Mouse (Mus musculus) midbrain, postnatal 0 days (tissue): ENCODE results near the gene Adamts4. TPM values are rescaled to one million over a fixed set of nuclear protein-coding genes. Genes with fewer than 3 reads are reported as not detected.
"Not testable (repeated sequence)": the region's sequence is repeated elsewhere in the genome, so short reads cannot be mapped to it uniquely, and the experiment has no call there.

ENCODE experiments used
- ATAC-seq: fragments of 200-750 bp; cut with Nextera tagmentation; 2 replicates; pipeline ENCODE4 v1.8.0; 2017; ENCODE audit warnings: moderate number of reproducible peaks, mild to moderate bottlenecking, moderate TSS enrichment, moderate library complexity; ENCODE audit not compliant: low FRiP score
- DNase-seq: peaks from one replicate; pipeline ENCODE4 v3.0.0-alpha.2; 2015; ENCODE audit warnings: low spot score
- H3K27ac ChIP-seq: fragments of 300-500 bp; sonication (generic); 2 replicates; pipeline ENCODE4 v1.5.1; 2014; ENCODE audit warnings: low read depth, mild to moderate bottlenecking, low read length, mixed read lengths
- H3K27me3 ChIP-seq: fragments of 300-500 bp; sonication (generic); 2 replicates; pipeline ENCODE4 v1.6.1; 2014; ENCODE audit warnings: low read length, control low read depth, mixed read lengths; ENCODE audit not compliant: insufficient read depth
- H3K36me3 ChIP-seq: fragments of 300-500 bp; sonication (generic); 2 replicates; pipeline ENCODE4 v1.6.1; 2014; ENCODE audit warnings: low read length, control low read depth, mixed read lengths; ENCODE audit not compliant: insufficient read depth
- H3K4me1 ChIP-seq: fragments of 300-500 bp; sonication (generic); 2 replicates; pipeline ENCODE4 v1.6.1; 2014; ENCODE audit warnings: mild to moderate bottlenecking, control low read depth, antibody characterized with exemption, low read length, mixed read lengths; ENCODE audit not compliant: insufficient read depth
- H3K4me2 ChIP-seq: fragments of 300-500 bp; sonication (generic); 2 replicates; pipeline ENCODE4 v1.6.1; 2014; ENCODE audit warnings: low read depth, mild to moderate bottlenecking, low read length, mixed read lengths; ENCODE audit not compliant: poor library complexity, severe bottlenecking
- H3K4me3 ChIP-seq: fragments of 300-500 bp; sonication (generic); 2 replicates; pipeline ENCODE4 v1.5.1; 2014; ENCODE audit warnings: low read depth, mild to moderate bottlenecking, low read length, moderate library complexity
- H3K9ac ChIP-seq: fragments of 300-500 bp; sonication (generic); replicated peaks from 2 replicates; pipeline ENCODE4 v1.6.1; 2014; ENCODE audit warnings: mild to moderate bottlenecking, low read length, moderate library complexity, mixed read lengths; ENCODE audit not compliant: poor library complexity, severe bottlenecking
- H3K9me3 ChIP-seq: fragments of 300-500 bp; sonication (generic); 2 replicates; pipeline ENCODE4 v1.6.1; 2016; ENCODE audit warnings: low read length, control low read depth
- CTCF ChIP-seq: IDR thresholded peaks from 2 replicates; pipeline ENCODE4 v1.5.1; 2016; ENCODE audit warnings: antibody characterized with exemption, mild to moderate bottlenecking
- whole genome bisulfite sequencing: fragments of 180-500 bp; shearing (Covaris S2); extraction: QIAGEN DNeasy Blood & Tissue Kit; methylation state at CpG from one replicate; pipeline ENCODE4 v1.1.7; 2014; 5-methylcytosine and 5-hydroxymethylcytosine counted together
- polyA plus RNA-seq: library from polyadenylated mRNA; unstranded; fragments of >200 nt; fragmentation: Nextera tagmentation; extraction: Ambion mirVana; gene quantifications from 2 replicates; pipeline ENCODE4 v1.2.1, GENCODE M21; 2015
- total RNA-seq: library from RNA; depleted of rRNA; stranded (reverse); fragments of >200 nt; gene quantifications from 2 replicates; pipeline ENCODE4 v1.2.3, GENCODE M21; 2014; rRNA removed

Gene Adamts4
- total and polyA plus RNA-seq, 2 experiments from 2014 or later, result 4.2 to 8.2 TPM

DNA sequence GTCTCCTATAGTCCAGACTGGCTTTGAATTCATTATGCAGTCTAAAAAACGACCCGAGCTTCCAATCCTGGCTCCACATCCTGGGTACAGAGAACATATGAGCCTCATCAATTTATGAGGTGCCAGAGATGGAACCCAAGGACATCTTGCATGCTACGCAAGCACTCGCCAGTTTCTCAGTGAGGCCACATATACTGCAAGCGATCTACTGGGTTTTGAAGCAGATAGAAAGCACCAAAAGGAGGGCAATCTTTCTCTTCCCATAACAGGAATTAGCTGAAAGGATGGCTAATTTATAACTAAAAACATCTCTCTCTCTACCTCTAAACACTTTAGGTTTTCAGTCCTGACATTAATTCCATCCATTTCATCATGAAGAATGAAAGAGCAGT is 43.7 kb downstream of the Adamts4 start:
- Histone ChIP-seq H3K9ac (peak overlapping the region; percentile 94), H3K4me3 (peak overlapping the region; percentile 66), H3K36me3 (0 out of 2 replicates have a peak, but pooled peaks cover 5% of the 10 kb centered on the region), H3K27me3 (peaks cover 12% of the 10 kb centered on the region), H3K4me1 (no peaks in the 10 kb centered on the region), H3K4me2 (peak overlapping the region; percentile 68), H3K9me3 (no peaks in the 10 kb centered on the region), H3K27ac (peak overlapping the region; percentile 93)
- no peak for TF ChIP-seq CTCF
- ATAC-seq, result no peak
- DNase-seq, result no peak
- 43% methylated on average over 5 of the region's 5 CpGs for WGBS

DNA sequence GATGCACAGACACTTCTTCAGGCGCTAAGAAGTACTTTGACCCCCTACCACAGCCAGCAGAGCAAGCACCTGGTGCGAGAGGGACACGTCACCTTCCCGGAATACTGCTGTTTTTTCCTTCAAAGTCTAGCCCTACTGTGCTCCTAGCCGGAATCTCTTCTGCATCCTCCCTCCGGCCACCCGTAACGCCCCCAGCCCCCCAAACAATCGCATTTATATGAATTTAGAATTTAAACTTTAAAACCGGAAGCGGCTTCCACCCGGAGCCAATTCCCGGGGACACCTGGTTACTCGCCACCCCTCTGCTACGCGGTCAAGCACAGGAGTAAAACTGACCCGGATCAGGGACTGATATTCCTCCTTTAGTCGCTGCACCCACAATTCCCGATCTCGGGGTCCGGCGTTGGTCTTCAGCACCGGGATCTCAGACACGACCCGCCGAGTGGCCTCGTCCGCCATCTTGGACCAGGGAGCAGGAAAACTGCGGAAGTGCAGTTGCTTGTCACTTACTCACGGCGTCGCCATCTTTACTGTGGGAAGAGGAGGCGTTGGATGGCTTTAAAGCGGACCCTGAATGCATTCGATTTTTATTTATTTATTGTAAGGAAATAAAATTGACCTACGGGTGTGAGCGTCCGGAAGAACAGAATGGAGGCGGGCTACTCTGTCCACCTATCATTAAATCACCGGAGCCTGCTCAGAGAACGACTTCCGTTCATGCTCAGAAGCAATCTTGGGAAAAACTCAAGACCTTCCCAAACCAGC is 44.3 kb downstream of the Adamts4 start, which contains the start of gene Ufc1:
Ufc1 (minus strand) TSS at position 727 of the 765 bp plus-strand sequence.
- peak within 1 kb of the TSS; percentile 93 for H3K27ac ChIP-seq
- TF ChIP-seq CTCF, result peak; percentile 58
- peak; percentile 75 for ATAC-seq
- peak; percentile 95 for DNase-seq
- peak within 1 kb of the TSS; percentile 68 for H3K4me2 ChIP-seq
- no peaks in the 10 kb centered on the region for H3K36me3 ChIP-seq
- H3K4me1 ChIP-seq, result no peaks in the 10 kb centered on the region
- H3K27me3 ChIP-seq, result peaks cover 12% of the 10 kb centered on the region
- H3K9ac ChIP-seq, result peak within 1 kb of the TSS; percentile 94
- WGBS, result under 1% methylated on average over 42 of the region's 42 CpGs
- H3K9me3 ChIP-seq, result no peaks in the 10 kb centered on the region
- peak within 1 kb of the TSS; percentile 66 for H3K4me3 ChIP-seq

- Histone ChIP-seq H3K27ac (peak overlapping the region; percentile 93), H3K9me3 (no peaks in the 10 kb centered on the region), H3K4me3 (peak overlapping the region; percentile 66), H3K9ac (peak overlapping the region; percentile 94), H3K4me2 (peak overlapping the region; percentile 68), H3K27me3 (peaks cover 12% of the 10 kb centered on the region), H3K4me1 (no peaks in the 10 kb centered on the region), H3K36me3 (no peaks in the 10 kb centered on the region)
- DNase-seq, result no peak
- TF ChIP-seq CTCF, result no peak
- peak; percentile 13; the same call in 1 of the 2 replicates for ATAC-seq
- 16% methylated on average over 3 of the region's 3 CpGs for WGBS
These were observed 44.8 kb downstream of the Adamts4 start for GRCm38 (mm10) chr1:171295063-171295402.

- Histone ChIP-seq H3K9me3 (no peaks in the 10 kb centered on the region), H3K36me3 (no peaks in the 10 kb centered on the region), H3K4me1 (no peaks in the 10 kb centered on the region), H3K4me3 (no peak overlapping the region), H3K9ac (no peak overlapping the region), H3K4me2 (no peak overlapping the region), H3K27me3 (peaks cover 12% of the 10 kb centered on the region), H3K27ac (no peak overlapping the region)
- 70% methylated on average over 3 of the region's 3 CpGs for WGBS
- DNase-seq (no peak), ATAC-seq (no peak)
- no peak for TF ChIP-seq CTCF
These were observed 48.0 kb downstream of the Adamts4 start for GRCm38 (mm10) chr1:171298226-171298625.

- not testable (repeated sequence) for DNase-seq, H3K27me3 ChIP-seq, H3K9me3 ChIP-seq, H3K9ac ChIP-seq, ATAC-seq, H3K27ac ChIP-seq, H3K36me3 ChIP-seq, H3K4me1 ChIP-seq, H3K4me3 ChIP-seq, H3K4me2 ChIP-seq
- 66% methylated on average over 5 of the region's 5 CpGs for WGBS
These were observed 55.9 kb downstream of the Adamts4 start for GRCm38 (mm10) chr1:171306157-171306556.

DNA sequence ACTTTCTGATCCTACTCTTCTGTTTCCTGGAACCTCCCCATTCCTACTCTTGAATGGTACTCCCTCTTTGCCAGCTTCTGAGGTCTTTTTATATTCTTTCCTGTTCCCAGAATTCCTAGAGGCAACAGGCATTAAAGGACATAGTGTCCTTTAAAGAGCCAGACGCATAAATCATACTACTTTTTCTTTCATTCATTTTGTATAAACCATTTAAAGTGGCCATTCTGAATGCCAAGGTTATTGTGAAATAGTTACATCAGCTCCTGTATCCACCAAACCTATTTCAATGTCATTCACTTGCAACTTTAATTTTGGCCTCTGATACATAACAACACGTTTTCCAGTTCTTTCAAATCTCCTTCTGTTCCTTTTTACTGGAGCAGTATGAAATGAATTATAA is 59.1 kb downstream of the Adamts4 start:
- ATAC-seq (no peak), DNase-seq (no peak)
- Histone ChIP-seq H3K36me3 (no peaks in the 10 kb centered on the region), H3K9ac (no peak overlapping the region), H3K4me2 (no peak overlapping the region), H3K4me3 (no peak overlapping the region), H3K4me1 (no peaks in the 10 kb centered on the region), H3K27ac (no peak overlapping the region), H3K27me3 (no peaks in the 10 kb centered on the region), H3K9me3 (no peaks in the 10 kb centered on the region)
- whole genome bisulfite sequencing, result 63% methylated on average over 2 of the region's 2 CpGs
- no peak for TF ChIP-seq CTCF

Other genes starting within 250 kb of the Adamts4 start
- gene Fcgr4, start 231.5 kb upstream of the Adamts4 start, total RNA-seq, result 0.57 TPM in 1 of 2 replicates, not detected in the other
- gene Fcgr4, start 231.5 kb upstream of the Adamts4 start, polyA plus RNA-seq, result 0.25 and 0.48 TPM in 2 replicates
- gene Fcgr3, start 185.5 kb upstream of the Adamts4 start, total RNA-seq, result 18.1 and 19.8 TPM in 2 replicates
- gene Fcgr3, start 185.5 kb upstream of the Adamts4 start, polyA plus RNA-seq, result 12.8 and 14.2 TPM in 2 replicates
- 0.38 and 1.5 TPM in 2 replicates for gene Cfap126, start 136.5 kb upstream of the Adamts4 start, total RNA-seq
- gene Cfap126, start 136.5 kb upstream of the Adamts4 start, polyA plus RNA-seq, result 6.0 and 8.1 TPM in 2 replicates
- gene Sdhc, start 99.8 kb upstream of the Adamts4 start, total RNA-seq, result 263 TPM in 2 replicates
- 313 and 326 TPM in 2 replicates for gene Sdhc, start 99.8 kb upstream of the Adamts4 start, polyA plus RNA-seq
- gene Mpz, start 99.7 kb upstream of the Adamts4 start, total RNA-seq, result 0.49 and 0.90 TPM in 2 replicates
- gene Mpz, start 99.7 kb upstream of the Adamts4 start, polyA plus RNA-seq, result 0.63 and 0.67 TPM in 2 replicates
- gene Pcp4l1, start 54.2 kb upstream of the Adamts4 start, total RNA-seq, result 16.9 and 22.1 TPM in 2 replicates
- gene Pcp4l1, start 54.2 kb upstream of the Adamts4 start, polyA plus RNA-seq, result 24.1 and 29.1 TPM in 2 replicates
- gene Nr1i3, start 36.5 kb upstream of the Adamts4 start, total RNA-seq, result 0.11 TPM in 1 of 2 replicates, not detected in the other
- gene Nr1i3, start 36.5 kb upstream of the Adamts4 start, polyA plus RNA-seq, result 0.19 and 0.23 TPM in 2 replicates
- 49.8 and 57.6 TPM in 2 replicates for gene Tomm40l, start 27.9 kb upstream of the Adamts4 start, total RNA-seq
- 33.9 and 44.6 TPM in 2 replicates for gene Tomm40l, start 27.9 kb upstream of the Adamts4 start, polyA plus RNA-seq
- 3.7 TPM in 1 of 2 replicates, not detected in the other for gene Apoa2, start 25.4 kb upstream of the Adamts4 start, total RNA-seq
- gene Apoa2, start 25.4 kb upstream of the Adamts4 start, polyA plus RNA-seq, result 5.2 and 7.2 TPM in 2 replicates
- gene Fcer1g, start 16.1 kb upstream of the Adamts4 start, total RNA-seq, result 21.3 and 25.9 TPM in 2 replicates
- gene Fcer1g, start 16.1 kb upstream of the Adamts4 start, polyA plus RNA-seq, result 30.5 and 31.1 TPM in 2 replicates
- gene Ndufs2, start 967 bp downstream of the Adamts4 start, total RNA-seq, result 224 and 230 TPM in 2 replicates
- 221 and 244 TPM in 2 replicates for gene Ndufs2, start 967 bp downstream of the Adamts4 start, polyA plus RNA-seq
- 77.0 and 94.9 TPM in 2 replicates for gene B4galt3, start 19.9 kb downstream of the Adamts4 start, total RNA-seq
- 109 and 110 TPM in 2 replicates for gene B4galt3, start 19.9 kb downstream of the Adamts4 start, polyA plus RNA-seq
- 36.5 and 45.9 TPM in 2 replicates for gene Ppox, start 30.8 kb downstream of the Adamts4 start, total RNA-seq
- gene Ppox, start 30.8 kb downstream of the Adamts4 start, polyA plus RNA-seq, result 31.3 and 32.6 TPM in 2 replicates
- gene Usp21, start 37.6 kb downstream of the Adamts4 start, total RNA-seq, result 59.5 and 65.9 TPM in 2 replicates
- gene Usp21, start 37.6 kb downstream of the Adamts4 start, polyA plus RNA-seq, result 81.0 and 82.6 TPM in 2 replicates
- gene Ufc1, start 44.6 kb downstream of the Adamts4 start, total RNA-seq, result 83.7 and 87.9 TPM in 2 replicates
- gene Ufc1, start 44.6 kb downstream of the Adamts4 start, polyA plus RNA-seq, result 128 and 132 TPM in 2 replicates
- gene Dedd, start 78.7 kb downstream of the Adamts4 start, total RNA-seq, result 29.8 and 42.1 TPM in 2 replicates
- 38.9 and 40.3 TPM in 2 replicates for gene Dedd, start 78.7 kb downstream of the Adamts4 start, polyA plus RNA-seq
- 42.5 and 44.0 TPM in 2 replicates for gene Nit1, start 95.2 kb downstream of the Adamts4 start, total RNA-seq
- 45.2 and 46.6 TPM in 2 replicates for gene Nit1, start 95.2 kb downstream of the Adamts4 start, polyA plus RNA-seq
- gene Pfdn2, start 95.2 kb downstream of the Adamts4 start, total RNA-seq, result 17.3 and 18.4 TPM in 2 replicates
- 139 and 155 TPM in 2 replicates for gene Pfdn2, start 95.2 kb downstream of the Adamts4 start, polyA plus RNA-seq
- 4.0 and 4.5 TPM in 2 replicates for gene Klhdc9, start 110.4 kb downstream of the Adamts4 start, total RNA-seq
- gene Klhdc9, start 110.4 kb downstream of the Adamts4 start, polyA plus RNA-seq, result 6.3 and 6.4 TPM in 2 replicates
- gene Nectin4, start 119.7 kb downstream of the Adamts4 start, total RNA-seq, result 4.7 and 9.3 TPM in 2 replicates
- gene Nectin4, start 119.7 kb downstream of the Adamts4 start, polyA plus RNA-seq, result 4.8 TPM in 2 replicates
- 0.82 and 1.1 TPM in 2 replicates for gene Arhgap30, start 138.5 kb downstream of the Adamts4 start, total RNA-seq
- gene Arhgap30, start 138.5 kb downstream of the Adamts4 start, polyA plus RNA-seq, result 0.75 and 0.81 TPM in 2 replicates
- gene Usf1, start 160.9 kb downstream of the Adamts4 start, total RNA-seq, result 134 and 156 TPM in 2 replicates
- 160 and 167 TPM in 2 replicates for gene Usf1, start 160.9 kb downstream of the Adamts4 start, polyA plus RNA-seq
- not detected in 2 replicates for gene Tstd1, start 168.5 kb downstream of the Adamts4 start, total RNA-seq
- 3.1 and 3.9 TPM in 2 replicates for gene Tstd1, start 168.5 kb downstream of the Adamts4 start, polyA plus RNA-seq
- 6.6 and 9.2 TPM in 2 replicates for gene F11r, start 187.1 kb downstream of the Adamts4 start, total RNA-seq
- gene F11r, start 187.1 kb downstream of the Adamts4 start, polyA plus RNA-seq, result 7.6 and 8.9 TPM in 2 replicates